Mouse (Mus musculus) cerebral cortex, adult 2 months (tissue): Measurements from ENCODE around the gene Sema7a.

Experiments used
- WGBS: fragments of 180-500 bp; shearing (Covaris S2); methylation state at CpG from one replicate; pipeline ENCODE4 v1.1.7; 2018; 5-methylcytosine and 5-hydroxymethylcytosine counted together

The Sema7a gene

DNA sequence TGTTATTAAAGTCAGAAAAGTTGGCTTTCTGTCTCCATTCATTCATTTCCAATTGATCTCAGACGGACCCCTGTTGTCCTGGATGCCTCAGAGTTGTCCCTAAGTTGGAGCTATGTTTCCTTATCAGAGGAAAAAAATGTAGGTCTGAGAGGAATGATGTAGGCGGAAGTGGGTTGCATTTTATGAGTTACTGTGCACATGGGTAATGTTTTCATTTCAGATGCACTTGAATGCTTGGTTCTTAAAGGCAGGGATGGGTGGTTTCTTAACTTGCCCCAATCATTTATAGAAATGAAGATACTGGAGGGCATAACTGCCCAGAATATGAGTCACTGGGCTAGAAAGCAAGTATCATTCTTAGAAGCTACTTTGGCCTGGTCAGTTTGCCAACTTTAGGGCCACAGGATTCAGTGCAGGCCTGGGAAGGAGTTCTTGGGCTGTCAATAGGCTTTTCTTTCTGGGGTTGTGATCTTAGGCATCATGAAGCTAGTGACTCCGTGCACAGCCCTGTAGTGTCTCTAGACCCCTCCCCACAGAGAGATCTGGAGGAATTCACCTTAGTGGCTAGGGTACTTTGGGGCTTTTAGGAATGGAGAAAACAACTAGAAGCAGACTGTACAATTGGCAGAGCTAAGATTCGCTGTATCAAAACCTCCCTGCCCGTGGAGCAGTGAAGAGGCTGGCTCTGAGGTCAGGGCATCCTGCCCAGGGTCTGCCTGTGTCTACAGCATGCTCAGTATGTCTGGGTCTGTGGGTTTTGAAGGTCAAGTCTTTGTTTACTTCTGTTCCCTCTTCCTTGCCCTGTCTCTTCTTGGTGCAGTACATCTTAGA is 1.5 kb upstream of the Sema7a start:
- WGBS: 31% methylated on average over 5 of the region's 5 CpGs

DNA sequence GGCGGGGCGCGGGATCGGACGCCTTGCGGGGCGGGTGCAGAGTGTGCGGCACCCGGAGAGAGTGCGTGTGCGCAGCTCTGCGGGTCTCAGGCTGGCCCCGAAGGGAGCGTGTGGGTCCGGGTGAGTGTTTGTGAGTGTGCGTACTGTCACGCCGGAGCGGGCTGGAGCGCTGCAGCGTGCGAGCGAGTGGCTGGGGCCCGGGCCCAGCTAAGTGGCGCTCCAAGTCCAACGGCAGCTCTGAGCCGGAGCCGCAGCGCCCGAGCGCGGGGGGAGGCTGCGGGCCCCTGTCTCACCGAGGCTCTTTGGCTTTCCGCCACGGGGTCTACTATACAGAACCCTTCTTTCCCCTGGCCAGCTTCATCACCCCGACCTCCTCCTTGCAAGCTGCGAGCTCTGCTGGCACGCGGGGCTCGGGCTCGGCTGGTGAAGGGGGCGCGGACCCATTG is 460 bp downstream of the Sema7a start:
- under 1% methylated on average over 44 of the region's 44 CpGs for WGBS

DNA sequence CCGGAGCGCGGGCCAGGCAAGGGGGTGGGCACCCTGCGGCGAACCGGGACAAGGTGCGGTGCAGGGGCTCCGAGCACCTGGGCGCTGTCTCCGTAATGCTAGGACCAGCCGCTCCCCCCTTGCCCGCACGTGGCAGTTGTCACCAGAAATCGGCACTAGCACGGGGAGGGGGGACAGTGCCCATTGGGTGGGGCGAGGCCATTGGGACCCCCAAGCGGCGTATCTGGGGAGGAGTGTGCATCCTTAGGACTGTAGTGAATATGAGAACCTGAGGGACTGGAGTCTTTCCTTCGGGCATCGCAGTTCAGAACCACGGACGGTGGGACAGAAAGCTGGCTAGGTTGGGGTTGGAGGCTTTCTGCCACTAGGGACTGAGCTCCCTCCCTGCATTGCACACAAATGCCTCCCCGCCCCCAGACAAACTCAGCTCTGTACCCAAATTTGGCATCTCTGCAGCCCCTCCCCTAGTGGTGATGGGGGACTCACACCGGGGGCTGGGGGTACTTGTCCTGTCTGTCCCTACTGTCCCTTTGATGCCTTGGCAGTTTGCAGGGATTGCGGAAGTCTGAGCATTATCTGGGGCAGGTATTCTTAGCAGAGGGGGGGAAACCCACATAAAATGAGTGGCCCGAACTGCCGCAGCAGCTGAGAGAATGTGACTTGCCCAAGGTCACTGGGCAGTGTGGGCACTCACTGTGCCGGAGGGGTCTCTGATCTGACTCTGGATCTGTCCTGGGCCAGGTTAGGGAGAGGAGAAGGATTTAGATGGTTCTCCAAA is 1.1 kb downstream of the Sema7a start:
- 5% methylated on average over 28 of the region's 28 CpGs for WGBS

DNA sequence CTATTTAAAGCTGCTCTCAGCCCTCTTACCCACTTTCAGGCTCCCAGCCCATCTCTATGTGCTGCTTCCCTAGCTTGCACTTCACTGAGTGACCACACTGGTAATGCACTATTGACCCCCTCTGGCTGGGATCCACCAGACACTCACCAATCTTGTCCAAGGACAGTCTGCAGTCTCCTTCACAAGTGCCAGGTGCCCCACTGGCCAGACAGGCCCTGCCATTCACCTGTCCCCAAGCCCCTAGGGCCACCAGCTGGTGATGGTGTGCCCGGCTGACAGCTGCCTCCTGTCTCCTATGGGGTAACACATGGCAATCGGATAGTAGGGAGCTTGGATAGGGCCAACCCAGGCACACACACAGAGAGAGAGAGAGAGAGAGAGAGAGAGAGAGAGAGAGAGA is 2.1 kb downstream of the Sema7a start:
- WGBS: 28% methylated on average over 2 of the region's 2 CpGs

DNA sequence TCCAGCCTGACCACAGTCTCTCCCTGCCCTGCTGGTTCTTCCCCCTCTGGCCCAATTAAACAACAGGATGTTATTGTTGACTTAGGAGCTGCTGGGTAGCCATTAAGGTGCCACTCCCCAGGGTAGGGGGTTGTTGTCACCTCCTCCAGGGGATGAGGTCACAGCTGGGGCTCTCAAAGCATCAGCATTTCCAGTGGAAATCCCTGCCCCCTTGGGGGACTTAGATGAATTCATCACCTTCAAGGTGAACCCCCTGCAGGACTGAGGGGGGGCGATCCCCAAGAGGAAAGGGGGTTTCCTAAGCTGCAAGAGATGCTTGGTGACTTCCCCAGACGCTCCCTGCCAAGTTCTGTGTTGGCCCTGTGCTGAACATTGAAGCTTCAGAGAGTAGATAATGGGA is 3.2 kb downstream of the Sema7a start:
- WGBS: 26% methylated on average over 2 of the region's 2 CpGs

DNA sequence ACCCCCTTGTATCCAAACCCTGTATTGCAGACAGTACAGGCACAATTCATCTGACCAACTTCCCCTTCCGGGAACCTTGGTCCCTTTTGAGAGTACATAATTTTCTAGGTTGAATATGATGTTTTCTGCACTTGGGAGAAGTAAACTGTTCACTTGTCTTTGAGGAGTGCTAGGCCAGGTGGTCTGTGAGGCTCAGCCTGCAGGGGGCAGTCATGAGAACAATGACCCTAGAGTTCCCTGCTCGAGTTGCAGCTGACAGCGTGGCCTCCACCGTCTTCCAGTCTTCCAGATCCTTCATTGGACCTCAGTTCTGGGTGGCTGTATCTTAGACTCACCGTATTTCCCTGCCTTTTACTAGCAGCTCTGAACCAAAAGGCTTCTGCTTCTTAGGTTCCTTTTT is 4.7 kb downstream of the Sema7a start:
- 21% methylated on average over 5 of the region's 5 CpGs for WGBS

DNA sequence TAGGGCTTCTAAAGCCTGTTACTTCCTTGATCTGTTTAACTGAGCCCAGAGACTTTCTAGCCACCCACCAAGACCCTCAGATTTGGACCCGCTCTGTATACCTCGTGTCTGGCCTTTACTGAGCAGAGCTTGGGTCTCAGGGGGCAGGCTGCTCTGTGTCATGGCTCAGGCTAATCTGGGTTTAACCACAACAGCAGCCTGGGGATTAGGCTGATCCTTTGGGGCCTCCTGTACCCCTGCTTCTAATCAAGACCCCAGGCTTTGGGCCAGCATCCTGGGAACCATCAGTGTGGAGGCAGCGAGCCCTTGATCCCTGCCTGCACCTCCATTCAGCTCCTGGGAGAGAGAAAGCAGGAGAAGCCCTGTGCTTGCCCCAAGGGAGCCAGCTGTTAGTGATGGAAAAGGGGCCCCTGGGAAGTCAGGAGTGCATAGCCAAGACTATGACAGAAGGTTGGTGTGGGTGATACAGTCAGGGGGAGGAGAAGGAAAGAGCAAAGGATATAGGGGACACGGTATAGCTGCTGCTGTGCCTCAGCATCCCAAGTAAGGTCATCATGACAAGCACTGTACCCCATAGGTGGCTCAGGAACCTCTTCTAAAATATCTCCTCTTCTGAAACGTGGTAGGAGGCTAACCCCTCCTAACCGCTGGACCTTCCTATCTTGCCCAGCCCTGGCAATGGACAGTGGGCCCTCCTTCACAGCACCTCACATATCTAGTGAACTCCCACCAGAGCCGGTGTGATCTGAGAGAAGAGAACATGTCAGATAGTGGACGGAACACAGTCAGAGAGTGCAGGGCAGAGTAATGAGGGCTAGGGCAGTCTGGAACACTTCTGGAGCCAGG is 6.1 kb downstream of the Sema7a start:
- WGBS: 43% methylated on average over 8 of the region's 8 CpGs

DNA sequence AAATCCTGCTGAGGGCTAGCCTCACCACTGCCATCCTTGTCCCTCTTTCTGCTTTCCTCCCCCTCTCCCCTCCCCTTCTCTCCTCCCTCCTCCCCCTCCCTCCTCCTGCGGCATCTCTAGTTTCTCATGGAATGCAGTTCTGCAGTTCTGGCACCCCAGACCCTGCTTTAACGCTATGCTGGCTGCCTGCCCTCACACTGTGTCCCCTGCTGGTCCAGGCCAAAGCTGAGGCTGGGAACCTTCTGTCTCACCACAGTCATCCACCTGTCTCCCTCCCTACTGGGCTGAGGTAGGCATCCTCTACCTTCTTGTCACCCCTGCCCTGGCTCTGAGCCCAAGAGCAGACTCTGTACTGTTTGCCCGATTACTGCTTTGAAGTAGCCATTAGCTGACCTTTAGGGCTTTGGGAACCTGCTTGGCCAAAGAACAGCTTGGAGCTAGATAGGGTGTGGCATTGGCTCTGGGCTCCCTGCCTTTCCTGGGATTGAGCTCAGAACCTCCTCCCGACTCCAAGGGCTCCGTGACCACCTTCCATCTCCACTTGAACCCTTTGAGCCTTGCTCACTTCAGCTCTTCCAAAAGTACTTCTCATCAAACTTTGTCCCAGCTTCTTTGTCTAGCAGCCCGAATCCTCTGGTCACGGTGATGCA is 7.6 kb downstream of the Sema7a start:
- 40% methylated on average over 7 of the region's 7 CpGs for WGBS

DNA sequence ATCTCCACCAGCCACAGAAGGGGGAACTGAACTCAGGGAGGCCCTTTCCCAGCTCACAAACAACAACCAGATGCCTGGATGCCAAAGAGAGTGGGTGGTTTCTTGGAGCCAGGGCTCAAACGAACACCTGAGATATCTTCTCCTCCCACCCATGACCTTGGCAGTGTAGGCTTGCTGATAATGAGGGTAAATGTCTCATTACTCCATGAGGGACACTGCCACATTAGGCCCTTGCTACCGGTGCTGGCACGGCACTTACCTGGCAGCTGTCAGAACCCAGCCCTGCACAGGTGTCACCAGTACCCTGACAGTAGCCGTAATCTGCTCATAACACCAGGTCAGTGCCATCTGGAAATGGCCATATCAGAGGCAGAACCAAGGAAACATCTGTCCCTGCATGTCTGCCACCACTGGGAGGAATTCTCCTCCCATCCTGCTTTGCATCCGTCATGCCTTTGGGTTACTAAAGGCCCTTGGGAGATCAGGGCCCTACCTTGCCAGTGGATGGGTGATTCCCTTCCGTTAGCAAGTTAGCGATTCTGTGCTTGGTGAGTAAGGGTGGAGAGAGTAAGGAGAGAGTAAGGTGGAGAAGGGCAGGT is 8.5 kb downstream of the Sema7a start:
- 43% methylated on average over 7 of the region's 7 CpGs for WGBS

DNA sequence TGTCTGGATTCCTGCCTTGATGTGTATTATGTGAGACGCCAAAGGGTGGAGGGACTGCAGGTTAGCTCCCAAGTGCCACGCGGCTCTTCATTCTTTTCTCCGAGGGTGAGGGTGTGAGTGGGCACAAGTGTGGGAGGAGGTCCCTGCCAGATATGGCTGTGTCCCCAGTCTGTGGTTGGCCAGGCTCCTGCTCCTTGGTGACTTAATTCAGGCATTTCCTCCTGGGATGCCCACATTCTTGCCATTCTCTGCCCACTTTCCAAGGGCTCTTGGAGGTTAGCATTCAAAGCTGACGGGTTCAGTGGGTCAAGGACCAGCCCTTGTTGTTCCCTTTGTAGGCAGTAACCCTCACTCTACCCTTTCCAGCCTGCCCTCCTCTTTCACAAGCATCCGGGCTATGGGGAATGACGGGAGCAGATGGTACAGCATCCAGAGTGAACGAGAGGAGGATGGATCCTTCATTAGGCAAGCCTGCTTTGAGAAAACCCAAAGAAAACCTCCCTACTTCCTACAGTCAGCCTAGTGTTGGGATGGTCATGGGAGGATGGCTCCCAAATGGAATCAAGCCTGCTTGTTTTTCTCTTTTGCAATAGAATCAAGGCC is 9.3 kb downstream of the Sema7a start:
- WGBS: 25% methylated on average over 8 of the region's 8 CpGs

DNA sequence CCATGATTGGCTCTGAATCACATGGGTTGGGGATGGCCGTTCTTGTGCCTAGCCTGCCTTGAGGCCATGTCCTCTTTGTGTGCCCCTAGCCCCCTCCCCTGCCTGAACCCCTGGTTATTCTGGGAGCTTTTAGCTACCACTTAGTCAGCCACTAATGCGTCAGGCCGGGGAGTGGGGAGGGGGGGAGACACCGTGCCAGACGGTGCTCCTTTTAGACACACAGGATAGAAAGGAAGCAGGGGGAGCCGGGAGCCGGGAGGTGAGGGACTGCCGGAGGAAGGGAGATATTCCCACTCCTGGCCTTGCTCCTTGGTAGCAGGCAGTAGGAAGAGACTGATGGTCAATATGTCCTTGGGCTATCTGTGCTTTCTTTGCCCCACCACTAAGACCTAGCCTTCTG is 10.0 kb downstream of the Sema7a start:
- WGBS: 22% methylated on average over 8 of the region's 8 CpGs

DNA sequence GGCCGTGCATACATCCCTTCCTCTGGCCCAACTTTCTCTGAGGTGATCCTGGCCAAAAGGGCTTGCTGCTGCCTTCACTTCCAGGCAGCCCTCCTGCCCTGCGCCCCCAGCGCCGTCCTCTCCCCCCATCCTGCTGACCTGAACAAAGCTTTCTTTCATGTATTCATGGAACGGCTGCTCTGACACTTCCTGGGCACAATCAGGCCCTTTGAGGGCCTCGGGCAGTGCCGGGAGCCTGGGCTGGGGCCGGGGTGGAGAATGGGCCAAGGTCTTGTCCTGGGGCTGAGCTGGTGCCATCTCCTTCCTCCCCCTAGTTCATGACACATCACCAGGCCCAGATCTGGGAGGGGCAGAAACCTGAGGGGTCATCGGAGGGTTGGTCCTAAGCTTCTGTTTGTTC is 10.6 kb downstream of the Sema7a start:
- WGBS: 32% methylated on average over 9 of the region's 9 CpGs

DNA sequence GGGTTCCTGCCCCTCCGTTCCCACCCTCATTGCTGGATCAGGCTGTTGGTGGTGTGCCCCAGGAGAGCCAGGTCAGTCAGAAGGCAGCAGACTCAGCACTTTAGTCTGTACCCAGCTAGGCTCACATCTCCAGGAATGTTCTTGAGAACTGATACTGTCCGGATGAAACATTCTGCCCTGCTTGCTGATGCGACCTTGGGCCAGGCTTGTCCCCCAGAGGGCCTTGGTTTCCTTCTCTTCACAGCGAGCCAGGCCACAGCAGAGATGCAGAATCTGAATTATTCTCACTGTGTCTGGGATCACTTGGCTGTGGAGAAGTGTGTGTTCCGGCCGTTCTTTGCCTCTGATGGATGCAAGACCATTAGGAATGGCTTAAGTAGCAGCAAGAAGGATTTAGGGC is 12.1 kb downstream of the Sema7a start:
- 44% methylated on average over 6 of the region's 6 CpGs for WGBS

DNA sequence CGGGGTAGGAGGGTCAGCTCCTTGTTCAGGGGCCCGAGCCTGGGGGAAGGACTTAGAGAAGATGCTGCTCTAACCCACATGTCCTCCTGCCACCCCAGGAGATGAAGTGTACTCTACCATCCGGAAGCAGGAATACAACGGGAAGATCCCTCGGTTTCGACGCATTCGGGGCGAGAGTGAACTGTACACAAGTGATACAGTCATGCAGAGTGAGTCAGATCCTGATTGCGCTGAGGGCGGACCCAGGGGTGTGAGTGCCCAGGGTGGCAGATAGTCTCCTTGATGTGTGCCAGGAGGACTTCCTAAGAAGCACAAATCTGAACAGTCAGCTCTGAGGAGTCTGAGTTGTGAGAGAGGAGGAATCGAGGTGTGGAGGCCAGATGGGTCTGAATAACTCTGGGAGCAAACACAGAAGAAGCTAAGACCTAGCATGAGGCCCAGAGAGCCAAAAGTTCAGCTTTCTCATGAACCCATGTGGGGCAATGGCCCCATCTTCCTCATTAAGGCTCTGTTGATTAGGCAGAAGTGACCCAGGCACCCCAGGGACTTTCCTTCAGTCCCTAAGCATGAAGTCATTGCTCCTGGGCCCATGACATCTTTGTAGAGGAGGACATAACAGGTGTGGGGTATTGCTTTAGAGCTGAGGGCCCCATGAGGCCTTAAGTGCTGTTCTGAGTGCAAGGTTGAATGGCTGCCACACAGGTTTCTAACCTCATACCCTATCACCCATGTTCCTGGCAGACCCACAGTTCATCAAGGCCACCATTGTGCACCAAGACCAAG is 15.2 kb downstream of the Sema7a start:
- 40% methylated on average over 12 of the region's 12 CpGs for WGBS

DNA sequence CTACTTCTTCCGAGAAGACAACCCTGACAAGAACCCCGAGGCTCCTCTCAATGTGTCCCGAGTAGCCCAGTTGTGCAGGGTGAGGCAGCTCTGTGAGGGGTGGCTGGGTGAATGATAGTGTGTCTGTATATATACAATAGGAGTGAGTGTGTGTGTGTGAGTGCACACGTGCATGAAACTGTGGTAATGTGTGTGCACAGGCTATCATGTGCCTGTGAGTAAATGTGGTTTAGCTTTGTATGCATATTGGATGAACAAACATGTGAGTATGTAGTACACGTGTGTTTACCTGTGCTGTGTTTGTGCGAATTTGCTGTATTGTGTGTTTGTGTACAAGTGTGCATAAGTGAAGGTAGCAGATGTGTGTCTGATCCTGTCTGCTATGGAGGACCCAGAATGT is 15.9 kb downstream of the Sema7a start:
- WGBS: 73% methylated on average over 6 of the region's 6 CpGs

DNA sequence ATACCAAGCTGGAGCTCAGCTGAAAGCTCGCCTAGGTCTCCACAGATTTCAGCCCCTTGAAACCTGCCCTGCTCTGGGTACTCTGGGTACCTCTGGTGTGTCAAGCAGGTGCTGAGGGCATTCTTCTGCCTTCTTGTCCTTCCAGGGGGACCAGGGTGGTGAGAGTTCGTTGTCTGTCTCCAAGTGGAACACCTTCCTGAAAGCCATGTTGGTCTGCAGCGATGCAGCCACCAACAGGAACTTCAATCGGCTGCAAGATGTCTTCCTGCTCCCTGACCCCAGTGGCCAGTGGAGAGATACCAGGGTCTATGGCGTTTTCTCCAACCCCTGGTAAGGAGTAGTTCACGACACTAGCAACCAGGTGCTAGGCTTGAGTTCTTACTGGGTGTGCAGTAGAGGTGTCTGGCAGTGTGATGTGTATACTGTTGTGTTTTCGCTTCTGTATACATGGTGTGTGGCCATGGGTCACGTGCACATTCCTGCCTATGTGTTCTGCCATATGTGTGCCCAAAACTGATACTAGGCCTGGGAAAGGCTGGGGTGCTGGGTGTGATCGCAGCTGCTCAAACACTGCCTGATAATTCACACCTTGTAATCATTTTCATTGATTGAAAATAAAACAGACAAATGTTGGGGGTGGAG is 16.4 kb downstream of the Sema7a start:
- 80% methylated on average over 9 of the region's 9 CpGs for WGBS

DNA sequence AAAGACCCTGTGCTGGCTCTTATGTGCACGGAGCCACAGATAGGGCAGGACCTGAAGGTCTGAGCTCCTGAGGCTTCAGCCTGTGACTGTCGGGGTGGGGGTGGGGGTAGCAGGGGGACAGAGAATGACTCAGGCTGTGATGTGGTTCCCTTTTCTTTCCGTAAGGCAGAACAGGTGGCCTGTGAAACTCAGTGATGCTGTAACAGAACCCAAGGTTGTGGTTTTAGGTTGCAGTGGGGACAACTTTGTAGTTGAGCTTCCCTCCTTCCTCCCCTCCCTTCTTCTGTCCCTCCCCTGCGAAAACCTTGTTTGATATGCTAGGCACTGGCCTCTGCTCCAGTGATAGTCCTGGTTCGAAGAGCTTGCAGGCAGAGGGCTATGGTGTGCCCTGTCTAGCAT is 16.9 kb downstream of the Sema7a start:
- 62% methylated on average over 5 of the region's 5 CpGs for WGBS

DNA sequence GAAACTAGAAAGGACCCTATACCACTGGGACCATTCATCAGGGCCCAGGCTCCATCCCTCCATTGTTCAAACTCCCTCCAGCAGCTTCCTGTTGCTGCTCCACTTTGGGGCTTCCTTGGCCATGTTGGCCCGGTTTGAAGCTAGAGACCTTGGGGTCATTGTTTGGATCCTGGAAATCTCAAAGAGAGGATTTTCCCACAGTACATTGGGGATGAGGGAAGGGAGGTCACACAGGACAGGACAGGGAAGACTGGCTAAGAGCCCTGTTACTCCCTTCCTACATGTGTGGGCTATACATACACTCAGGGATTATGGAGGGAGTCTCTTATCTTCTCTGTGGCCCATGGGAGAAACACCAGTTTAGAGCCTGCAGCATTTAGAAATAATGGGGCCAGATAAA is 18.7 kb downstream of the Sema7a start:
- 50% methylated on average over 1 of the region's 1 CpGs for WGBS

DNA sequence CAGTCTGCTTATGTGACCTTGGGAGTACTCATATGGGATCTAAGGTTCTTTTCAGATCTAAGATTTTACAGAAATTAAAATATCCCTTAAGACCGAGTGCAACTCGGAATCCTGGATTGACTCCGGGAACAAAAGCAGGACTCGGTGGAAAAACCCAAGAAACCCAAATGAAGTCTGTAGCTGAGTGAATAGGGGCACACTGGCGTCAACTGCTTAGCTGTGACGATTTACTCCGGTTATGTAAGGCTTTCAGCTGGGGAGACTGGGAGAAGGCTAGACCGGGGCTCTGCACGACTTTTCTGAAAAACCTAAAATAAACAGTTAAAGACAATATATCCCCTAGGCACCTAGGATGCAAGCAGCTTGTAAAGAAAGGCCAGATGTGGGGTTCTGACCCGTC is 19.5 kb downstream of the Sema7a start:
- 43% methylated on average over 10 of the region's 10 CpGs for WGBS
